Mouse (Mus musculus): Measurements from ENCODE around the gene Akna.

DNA sequence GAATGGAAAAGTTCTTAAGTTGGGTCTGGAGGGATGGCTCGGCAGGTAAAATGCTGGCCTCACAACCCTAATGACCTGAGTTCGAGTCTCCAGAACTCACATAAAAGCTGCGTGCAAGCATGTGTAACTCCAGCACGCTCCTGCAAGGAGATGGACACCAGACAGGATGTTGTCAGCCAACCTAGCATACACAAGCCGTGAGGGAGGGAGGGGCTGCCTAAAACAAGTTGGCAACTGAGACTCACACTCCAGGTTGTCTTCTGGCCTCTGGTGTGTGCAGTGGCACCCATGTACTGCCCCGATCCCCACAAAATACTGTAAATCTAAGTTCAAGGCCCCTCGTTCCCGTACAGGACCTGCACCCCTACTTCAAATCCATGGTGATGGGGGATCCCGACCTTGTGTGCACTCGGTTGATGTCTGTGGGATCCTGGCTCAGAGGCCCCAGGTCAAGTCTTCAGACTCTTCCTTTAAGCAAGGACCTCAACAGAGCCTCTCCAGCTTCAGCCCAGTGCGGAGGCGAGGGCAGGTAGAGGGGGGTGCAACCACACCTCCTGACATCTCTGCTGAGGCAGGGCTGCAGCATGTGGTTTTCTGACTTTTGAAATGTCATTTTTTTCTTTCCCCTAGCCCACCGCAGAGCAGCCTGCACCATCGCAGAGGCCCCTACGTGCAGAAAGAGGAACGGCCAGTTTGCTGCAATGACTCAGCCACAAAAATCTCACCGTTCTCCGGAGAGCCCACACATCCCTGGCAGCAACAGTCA is 2.4 kb downstream of the Akna start:
- TF ChIP-seq CTCF (IDR thresholded peaks at IDR 0.05; ENCODE audit: borderline replicate concordance, insufficient read depth, low read length) (no peak), POLR2A (IDR thresholded peaks at IDR 0.05; ENCODE audit: low read depth, low read length) (no peak)
